ENCODE assay signal across 13 mouse cellular contexts in genomic region chr4:83265926-83266692, GRCm38 (mm10). TPM values are rescaled to one million over a fixed set of nuclear protein-coding genes. Genes with fewer than 3 reads are reported as not detected.
DNase-seq lines count a peak whose midpoint lies in the region; ATAC-seq and TF ChIP-seq lines count a peak whose summit lies in the region.
"Had no signal": no experiment of that assay in that cellular context is flagged by ENCODE, and none has a peak within 500 bp of the region (broad histone marks: within the 10 kb centered on the region; RNA-seq: fewer than 3 reads in every experiment).

No protein-coding gene starts in this region.

- H3K4me1 ChIP-seq in heart, embryonic 16.5 days (ENCODE audit: control insufficient read depth, insufficient read depth, low read length): no peaks in the 10 kb centered on the region
- no peaks in the 10 kb centered on the region; the same call in 1 of the 2 replicates for H3K4me1 ChIP-seq in liver, embryonic 12.5 days
- no peaks in the 10 kb centered on the region for H3K4me1 ChIP-seq in stomach, postnatal 0 days (replicated peaks; ENCODE audit: control insufficient read depth, insufficient read depth)

- 73% methylated on average over 14 of the region's 14 CpGs for WGBS in heart, embryonic 16.5 days
- WGBS in liver, embryonic 12.5 days (ENCODE audit: insufficient replicate concordance): 50% methylated on average over 14 of the region's 14 CpGs
- WGBS in stomach, postnatal 0 days: 72% methylated on average over 14 of the region's 14 CpGs

- H3K36me3 ChIP-seq in heart, embryonic 16.5 days (ENCODE audit: control insufficient read depth, insufficient read depth): no peaks in the 10 kb centered on the region
- H3K36me3 ChIP-seq in liver, embryonic 12.5 days: 0 out of 2 replicates have a peak, but pooled peaks cover 3% of the 10 kb centered on the region
- no peaks in the 10 kb centered on the region for H3K36me3 ChIP-seq in stomach, postnatal 0 days (ENCODE audit: control insufficient read depth, insufficient read depth, low read length)
- H3K36me3 ChIP-seq: G1E had no signal

- no peak for ATAC-seq in heart, embryonic 16.5 days (replicated peaks; ENCODE audit: extremely low read depth, insufficient read depth, low FRiP score)
- peak; percentile 52 for ATAC-seq in liver, embryonic 12.5 days
- peak; percentile 75 for ATAC-seq in stomach, postnatal 0 days (ENCODE audit: low FRiP score, low TSS enrichment)

- no peak overlapping the region for H3K4me3 ChIP-seq in heart, embryonic 16.5 days (ENCODE audit: low read length)
- peak overlapping the region; percentile 29 for H3K4me3 ChIP-seq in liver, embryonic 12.5 days
- no peak overlapping the region for H3K4me3 ChIP-seq in stomach, postnatal 0 days (ENCODE audit: low read depth, low read length)
- H3K4me3 ChIP-seq: heart, adult 2 months had no signal

- TF ChIP-seq CTCF in stomach, postnatal 0 days (IDR thresholded peaks at IDR 0.05; ENCODE audit: low read depth): no peak

- TF ChIP-seq EP300 in stomach, postnatal 0 days (optimal IDR thresholded peaks at IDR 0.05): no peak

- no peaks in the 10 kb centered on the region for H3K27me3 ChIP-seq in heart, embryonic 16.5 days (ENCODE audit: control insufficient read depth, insufficient read depth, low read length)
- no peaks in the 10 kb centered on the region for H3K27me3 ChIP-seq in liver, embryonic 12.5 days (replicated peaks)
- H3K27me3 ChIP-seq in stomach, postnatal 0 days (ENCODE audit: control insufficient read depth, insufficient read depth, low read length): no peaks in the 10 kb centered on the region

- DNase-seq in heart, adult 9 months (ENCODE audit: low spot score in 2 of 2): no peak
- peak; percentile 11 for DNase-seq in spleen, postnatal 36 days (ENCODE audit: low spot score in 2 of 2)
- no peak for DNase-seq in spleen, adult 12 weeks (ENCODE audit: low spot score)
- peak; percentile 26 for DNase-seq in stomach, postnatal 0 days (ENCODE audit: low spot score)
- DNase-seq in ovary, postnatal 36 days (ENCODE audit: low spot score): no peak
- DNase-seq in adrenal gland, adult 18-20 months (ENCODE audit: low spot score in 2 of 2): no peak
- DNase-seq: adrenal gland, postnatal 36 days; cerebellum, postnatal 25 days; heart, adult 2 months; kidney, adult 8-10 months had no signal

- H3K27ac ChIP-seq in heart, embryonic 16.5 days (ENCODE audit: low read length): no peak overlapping the region
- H3K27ac ChIP-seq in liver, embryonic 12.5 days: no peak overlapping the region
- H3K27ac ChIP-seq in stomach, postnatal 0 days (replicated peaks): no peak overlapping the region
- H3K27ac ChIP-seq: heart, adult 2 months had no signal

- no peaks in the 10 kb centered on the region for H3K9me3 ChIP-seq in heart, embryonic 16.5 days (replicated peaks; ENCODE audit: control insufficient read depth, low read length)
- H3K9me3 ChIP-seq in liver, embryonic 12.5 days (replicated peaks): no peaks in the 10 kb centered on the region
- H3K9me3 ChIP-seq in stomach, postnatal 0 days (ENCODE audit: control insufficient read depth, low read length): no peaks in the 10 kb centered on the region

- H3K9ac ChIP-seq in heart, embryonic 16.5 days (ENCODE audit: low read length): no peak overlapping the region
- H3K9ac ChIP-seq in liver, embryonic 12.5 days: no peak overlapping the region
- no peak overlapping the region for H3K9ac ChIP-seq in stomach, postnatal 0 days (ENCODE audit: low read length)

- peak overlapping the region; percentile 11; the same call in 1 of the 2 replicates for H3K4me2 ChIP-seq in heart, embryonic 16.5 days (ENCODE audit: low read depth, low read length)
- H3K4me2 ChIP-seq in liver, embryonic 12.5 days: peak overlapping the region; percentile 48
- H3K4me2 ChIP-seq in stomach, postnatal 0 days (replicated peaks; ENCODE audit: low read depth): no peak overlapping the region

RNA-seq across cellular contexts. Expression of gene Ttc39b, which starts 57.9 kb away (rescaled TPM):
- 1.5 and 2.2 TPM in 2 replicates for polyA plus RNA-seq in heart, embryonic 16.5 days (2015; fragmentation: Nextera tagmentation; extraction: Ambion mirVana)
- 4.2 and 4.3 TPM in 2 replicates for polyA plus RNA-seq in liver, embryonic 12.5 days (2016; fragmentation: Nextera tagmentation; extraction: Ambion mirVana)
- polyA plus RNA-seq in stomach, postnatal 0 days (2015; fragmentation: Nextera tagmentation; extraction: Ambion mirVana): 14.0 and 15.7 TPM in 2 replicates
- 10 to 100 TPM; 16.4 to 18.3 TPM for total RNA-seq in adrenal gland, adult 18-20 months (2021)
- polyA plus RNA-seq: G1E had no signal

Comparison
In these comparisons a context has a peak if more than half of its experiments do, and no peak if none do; other contexts are left out.
1. DNase-seq: peak in spleen, postnatal 36 days (2 of 2) and stomach, postnatal 0 days (single experiment); none in heart, adult 9 months (0 of 2), spleen, adult 12 weeks (single experiment), ovary, postnatal 36 days (single experiment) and adrenal gland, adult 18-20 months (0 of 2).